Mouse (Mus musculus) ovary, adult 18-20 months (tissue): ENCODE results near the gene Krt26.

Experiments used
- DNase-seq: peaks from one replicate; pipeline ENCODE4 v3.0.0; 2022; ENCODE audit warnings: low spot score, mixed read lengths

Krt26 gene

GRCm38 (mm10) chr11:99284011-99284410, 53.8 kb downstream of the Krt26 start:
- no peak for DNase-seq

- DNase-seq: no peak
These were observed 54.4 kb downstream of the Krt26 start for GRCm38 (mm10) chr11:99283334-99283733.

GRCm38 (mm10) chr11:99281116-99281515, 56.6 kb downstream of the Krt26 start:
- DNase-seq: no peak

- DNase-seq: no peak
These were observed 57.8 kb downstream of the Krt26 start for GRCm38 (mm10) chr11:99279986-99280385.
